Mouse (Mus musculus) embryonic fibroblast, embryonic 13.5 days (primary cell): ENCODE measurements around the gene Sycp2l.

ENCODE experiments used
- CTCF ChIP-seq: IDR thresholded peaks from 2 replicates; pipeline ENCODE4 v1.5.1; 2011; ENCODE audit warnings: mild to moderate bottlenecking, control low read depth, low read length, moderate library complexity, borderline replicate concordance; ENCODE audit not compliant: insufficient read depth
- POLR2A ChIP-seq: IDR thresholded peaks from 2 replicates; pipeline ENCODE4 v1.6.1; 2011; ENCODE audit warnings: low read depth, mild to moderate bottlenecking, control low read depth, low read length, moderate library complexity

GRCm38 (mm10) chr13:41145433-41145970 is 31.4 kb downstream of the Sycp2l start:
- TF ChIP-seq CTCF (no peak), POLR2A (no peak)
